Mouse (Mus musculus) liver, embryonic 13.5 days (tissue): Measurements from ENCODE around the gene Gm17581. TPM values are rescaled to one million over a fixed set of nuclear protein-coding genes. Genes with fewer than 3 reads are reported as not detected.

ENCODE experiments used
- ATAC-seq: fragments of 200-750 bp; cut with Nextera tagmentation; 2 replicates; pipeline ENCODE4 v1.8.0; 2017; ENCODE audit warnings: low read depth, mild to moderate bottlenecking, moderate number of reproducible peaks, moderate library complexity
- DNase-seq: peaks from one replicate; pipeline ENCODE4 v3.0.0; 2022
- H3K27ac ChIP-seq: fragments of 300-500 bp; sonication (generic); 2 replicates; pipeline ENCODE4 v1.5.1; 2015; ENCODE audit warnings: moderate library complexity, mild to moderate bottlenecking, inconsistent platforms
- H3K27me3 ChIP-seq: fragments of 300-500 bp; sonication (generic); 2 replicates; pipeline ENCODE4 v1.6.1; 2015; ENCODE audit warnings: mild to moderate bottlenecking, inconsistent platforms
- H3K36me3 ChIP-seq: fragments of 300-500 bp; sonication (generic); 2 replicates; pipeline ENCODE4 v1.6.1; 2015; ENCODE audit warnings: mild to moderate bottlenecking, inconsistent platforms
- H3K4me1 ChIP-seq: fragments of 300-500 bp; sonication (generic); replicated peaks from 2 replicates; pipeline ENCODE4 v1.6.1; 2015; ENCODE audit warnings: inconsistent platforms
- H3K4me2 ChIP-seq: fragments of 300-500 bp; sonication (generic); 2 replicates; pipeline ENCODE4 v1.6.1; 2015; ENCODE audit warnings: inconsistent platforms, mild to moderate bottlenecking, moderate library complexity
- H3K4me3 ChIP-seq: fragments of 300-500 bp; sonication (generic); replicated peaks from 2 replicates; pipeline ENCODE4 v1.5.1; 2015; ENCODE audit warnings: mild to moderate bottlenecking, inconsistent platforms
- H3K9ac ChIP-seq: fragments of 300-500 bp; sonication (generic); 2 replicates; pipeline ENCODE4 v1.6.1; 2015; ENCODE audit warnings: mild to moderate bottlenecking, inconsistent platforms
- H3K9me3 ChIP-seq: fragments of 300-500 bp; sonication (generic); replicated peaks from 2 replicates; pipeline ENCODE4 v1.6.1; 2016; ENCODE audit warnings: inconsistent platforms
- WGBS: fragments of 180-500 bp; shearing (Covaris S2); methylation state at CpG from one replicate; pipeline ENCODE4 v1.1.7; 2015; ENCODE audit not compliant: insufficient replicate concordance; 5-methylcytosine and 5-hydroxymethylcytosine counted together
- polyA plus RNA-seq: library from polyadenylated mRNA; unstranded; fragments of >200 nt; fragmentation: Nextera tagmentation; extraction: Ambion mirVana; gene quantifications from 2 replicates; pipeline ENCODE4 v1.2.1, GENCODE M21; 2015

Gene Gm17581
- polyA plus RNA-seq, 1 experiment from 2014 or later: not detected

DNA sequence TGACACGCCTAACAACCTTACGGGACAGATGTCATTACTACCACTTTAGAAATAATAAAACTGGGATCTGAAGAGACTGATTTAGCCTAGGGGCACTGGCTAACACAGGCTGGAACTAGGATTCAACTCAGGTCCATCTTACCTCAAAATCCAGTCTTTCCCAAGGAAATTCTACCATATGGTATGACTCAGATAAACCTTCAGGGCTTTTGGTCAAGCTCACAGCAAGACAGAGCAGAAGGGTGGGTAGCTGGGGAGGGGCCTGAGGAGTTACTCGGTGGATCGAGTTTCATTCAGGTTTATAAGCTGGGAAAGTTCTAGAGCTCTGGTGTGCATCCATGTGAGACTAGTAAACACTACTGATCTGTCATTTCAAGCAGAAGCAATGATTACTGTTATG is 46.5 kb downstream of the Gm17581 start:
- ATAC-seq (no peak), DNase-seq (no peak)
- Histone ChIP-seq H3K9me3 (no peaks in the 10 kb centered on the region), H3K36me3 (peaks cover 17% of the 10 kb centered on the region; the same call in 1 of the 2 replicates), H3K4me2 (no peak overlapping the region), H3K9ac (no peak overlapping the region), H3K4me3 (no peak overlapping the region), H3K27ac (no peak overlapping the region; the same call in 1 of the 2 replicates), H3K4me1 (peaks cover 24% of the 10 kb centered on the region), H3K27me3 (no peaks in the 10 kb centered on the region)
- 74% methylated on average over 4 of the region's 4 CpGs for WGBS

DNA sequence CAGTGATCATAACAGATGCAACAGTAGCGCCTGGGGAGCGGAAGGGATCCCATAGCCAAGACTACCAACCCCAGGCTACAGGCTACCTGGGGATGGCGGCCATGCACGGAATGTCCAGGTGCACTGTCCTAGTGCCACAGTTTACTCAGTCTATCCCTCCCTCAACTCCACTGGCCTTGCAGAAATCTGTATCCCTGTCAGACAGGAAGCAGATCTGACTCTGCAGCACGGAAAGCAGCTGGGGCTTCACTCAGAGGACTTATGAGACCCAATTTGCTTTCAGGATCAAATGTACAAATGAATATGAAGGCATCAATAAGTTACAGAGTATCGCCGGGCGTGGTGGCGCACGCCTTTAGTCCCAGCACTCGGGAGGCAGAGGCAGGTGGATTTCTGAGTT is 47.9 kb downstream of the Gm17581 start:
- no peak for DNase-seq
- Histone ChIP-seq H3K4me1 (peaks cover 24% of the 10 kb centered on the region), H3K27ac (no peak overlapping the region), H3K4me3 (no peak overlapping the region), H3K9ac (no peak overlapping the region), H3K4me2 (no peak overlapping the region), H3K9me3 (no peaks in the 10 kb centered on the region), H3K36me3 (peaks cover 17% of the 10 kb centered on the region; the same call in 1 of the 2 replicates), H3K27me3 (no peaks in the 10 kb centered on the region)
- 86% methylated on average over 11 of the region's 11 CpGs for WGBS
- no peak for ATAC-seq

DNA sequence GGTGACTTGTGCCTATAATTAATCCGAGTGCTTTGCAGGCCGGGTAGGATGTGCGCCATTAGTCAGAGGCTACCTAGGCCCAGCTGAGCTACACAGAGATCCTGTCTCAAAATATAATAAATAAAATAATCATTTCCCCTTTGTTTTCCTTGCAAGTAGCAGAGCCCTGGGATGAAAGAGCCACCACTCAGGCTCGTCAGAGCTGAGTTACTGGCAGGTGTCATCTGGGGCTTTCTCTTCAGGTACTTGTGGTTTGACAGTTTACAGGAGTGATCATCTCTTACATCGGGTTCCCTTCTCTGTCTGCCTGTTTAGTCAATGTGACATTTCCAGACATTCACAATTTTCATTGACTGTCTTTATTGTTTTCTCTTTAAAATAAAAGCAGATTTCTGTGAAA is 49.1 kb downstream of the Gm17581 start:
- WGBS: 76% methylated on average over 5 of the region's 5 CpGs
- Histone ChIP-seq H3K4me3 (no peak overlapping the region), H3K36me3 (peaks cover 17% of the 10 kb centered on the region; the same call in 1 of the 2 replicates), H3K4me2 (no peak overlapping the region), H3K9me3 (no peaks in the 10 kb centered on the region), H3K9ac (no peak overlapping the region), H3K27me3 (no peaks in the 10 kb centered on the region), H3K4me1 (peaks cover 28% of the 10 kb centered on the region), H3K27ac (no peak overlapping the region)
- ATAC-seq (no peak), DNase-seq (no peak)

Other genes starting within 250 kb of the Gm17581 start
- 20.9 and 22.4 TPM in 2 replicates for gene Acss2, start 217.9 kb downstream of the Gm17581 start, polyA plus RNA-seq
- 0.28 and 0.31 TPM in 2 replicates for gene Ggt7, start 217.6 kb downstream of the Gm17581 start, polyA plus RNA-seq
- 67.3 and 68.2 TPM in 2 replicates for gene Gss, start 143.1 kb downstream of the Gm17581 start, polyA plus RNA-seq
- 2.2 TPM in 2 replicates for gene Myh7b, start 124.7 kb downstream of the Gm17581 start, polyA plus RNA-seq
- gene Trpc4ap, start 43.5 kb downstream of the Gm17581 start, polyA plus RNA-seq: 50.8 and 59.8 TPM in 2 replicates
- 21.2 and 22.2 TPM in 2 replicates for gene Edem2, start 6.4 kb downstream of the Gm17581 start, polyA plus RNA-seq
- 1.0 and 1.3 TPM in 2 replicates for gene Procr, start 15.3 kb upstream of the Gm17581 start, polyA plus RNA-seq
- not detected in 2 replicates for gene Mmp24, start 39.5 kb upstream of the Gm17581 start, polyA plus RNA-seq
- gene BC029722, start 83.6 kb upstream of the Gm17581 start, polyA plus RNA-seq: 5.5 and 5.7 TPM in 2 replicates
- 179 and 182 TPM in 2 replicates for gene Eif6, start 91.1 kb upstream of the Gm17581 start, polyA plus RNA-seq
- 0.10 and 0.12 TPM in 2 replicates for gene Fam83c, start 99.0 kb upstream of the Gm17581 start, polyA plus RNA-seq
- gene Uqcc1, start 194.4 kb upstream of the Gm17581 start, polyA plus RNA-seq: 49.5 and 52.3 TPM in 2 replicates
- not detected in 2 replicates for gene Gm15557, start 204.9 kb upstream of the Gm17581 start, polyA plus RNA-seq
- 0.12 TPM in 1 of 2 replicates, not detected in the other for gene Gdf5, start 209.5 kb upstream of the Gm17581 start, polyA plus RNA-seq
- gene Cep250, start 220.6 kb upstream of the Gm17581 start, polyA plus RNA-seq: 10.7 and 13.6 TPM in 2 replicates